Mouse (Mus musculus): ENCODE data around the gene Tas2r135. TPM values are rescaled to one million over a fixed set of nuclear protein-coding genes. Genes with fewer than 3 reads are reported as not detected.

The Tas2r135 gene
- total RNA-seq, 2 experiments from 2014 or later, result 0.23 TPM; not detected in 1

DNA sequence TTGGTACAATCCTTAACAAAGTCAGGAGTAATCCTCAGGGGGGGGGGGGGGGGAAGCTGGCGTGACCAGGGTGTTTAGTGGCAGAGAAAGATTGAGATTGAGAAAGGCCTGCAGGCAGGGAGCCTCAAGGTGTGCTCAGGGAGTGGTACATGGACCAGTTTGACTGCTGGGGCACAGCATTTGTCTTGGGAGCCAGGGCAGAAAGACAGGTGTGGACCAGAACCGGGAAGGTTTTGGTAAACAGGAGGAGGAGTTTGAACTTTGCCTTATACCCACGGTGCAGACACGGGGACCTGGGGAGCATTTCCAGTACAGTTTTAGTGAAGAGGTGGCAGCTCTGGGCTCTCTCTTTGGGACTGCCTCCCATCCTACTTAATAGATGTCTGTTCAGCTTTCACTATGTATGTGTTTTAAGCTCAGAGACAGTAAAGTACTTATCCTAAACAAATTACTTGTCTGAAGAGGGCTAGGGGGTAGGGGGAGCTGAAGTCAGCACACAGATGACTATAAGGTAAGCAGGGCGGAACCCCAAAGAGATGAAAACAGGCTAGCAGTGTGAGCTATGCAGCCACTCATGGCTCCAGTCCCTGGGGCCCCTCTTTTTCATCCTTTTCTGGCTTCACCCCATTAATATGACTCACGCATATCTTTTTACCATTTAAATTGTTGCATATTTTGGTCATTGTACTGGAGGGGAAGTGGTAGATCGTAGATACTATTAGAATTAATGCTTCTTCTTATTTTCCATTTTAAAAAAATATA lies 31.4 kb upstream of the Tas2r135 start:
- intact Hi-C loops (cut with DNase I), result no loop called here
- no peak for DNase-seq

DNA sequence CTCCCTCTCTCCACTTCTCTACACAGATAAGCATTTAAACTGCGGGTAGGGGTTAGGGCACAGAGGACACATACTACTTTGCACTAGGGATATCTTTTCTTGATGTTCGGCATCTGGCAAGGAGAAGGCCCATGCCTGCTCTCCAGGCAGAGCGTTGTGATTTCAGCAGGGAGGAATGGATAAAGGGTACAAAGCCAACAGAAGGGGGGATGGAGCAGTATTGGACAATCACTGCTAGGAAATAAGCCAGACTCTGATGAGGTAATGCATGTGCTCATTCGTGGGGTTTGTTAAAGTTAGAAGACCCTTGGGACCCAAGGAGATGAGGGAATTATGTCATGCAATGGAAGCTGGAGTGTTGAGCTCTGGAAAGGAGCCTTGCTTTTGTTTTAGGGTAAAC lies 30.5 kb upstream of the Tas2r135 start:
- intact Hi-C loops (cut with DNase I), result no loop called here
- no peak for DNase-seq

DNA sequence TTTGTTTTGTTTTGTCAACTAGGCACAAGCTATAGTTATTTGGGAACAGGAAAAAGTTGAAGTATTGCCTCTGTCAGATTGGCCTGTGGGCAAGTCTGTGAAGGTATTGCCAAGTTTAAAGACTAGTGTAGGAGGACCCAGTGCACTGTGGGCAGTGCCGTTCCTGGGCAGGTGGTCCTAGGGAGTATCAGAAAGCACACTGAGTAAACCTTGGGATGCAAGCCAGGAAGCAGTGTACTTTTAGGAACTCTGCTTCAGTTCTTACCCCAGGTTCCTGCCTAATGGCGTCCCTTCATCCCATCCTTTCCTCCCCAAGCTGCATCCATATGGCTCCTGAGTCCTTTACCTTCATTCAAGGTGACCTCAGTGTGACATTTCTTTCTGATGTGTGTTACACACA lies 30.1 kb upstream of the Tas2r135 start:
- DNase-seq, result no peak
- intact Hi-C loops (cut with DNase I), result no loop called here

DNA sequence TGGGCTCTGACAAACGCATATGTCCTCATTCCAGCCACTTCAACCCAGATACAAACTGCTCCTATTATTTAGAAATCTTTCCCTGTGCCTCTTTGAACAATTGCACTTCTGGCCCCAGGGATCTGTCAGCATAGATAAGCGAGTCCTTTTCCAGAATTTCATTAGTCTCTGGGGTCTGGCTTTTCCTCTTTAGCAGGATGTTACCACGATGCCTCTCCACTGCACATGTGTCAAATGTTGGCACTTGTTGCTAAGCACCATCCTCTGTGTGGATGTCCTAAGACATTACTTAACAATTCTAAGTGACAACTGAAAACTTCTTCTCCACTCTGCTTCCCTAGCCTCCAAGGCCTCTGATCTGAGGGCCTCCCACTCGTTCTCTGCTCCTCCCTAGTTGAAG lies 29.2 kb upstream of the Tas2r135 start:
- DNase-seq, result no peak
- intact Hi-C loops (cut with DNase I), result no loop called here

DNA sequence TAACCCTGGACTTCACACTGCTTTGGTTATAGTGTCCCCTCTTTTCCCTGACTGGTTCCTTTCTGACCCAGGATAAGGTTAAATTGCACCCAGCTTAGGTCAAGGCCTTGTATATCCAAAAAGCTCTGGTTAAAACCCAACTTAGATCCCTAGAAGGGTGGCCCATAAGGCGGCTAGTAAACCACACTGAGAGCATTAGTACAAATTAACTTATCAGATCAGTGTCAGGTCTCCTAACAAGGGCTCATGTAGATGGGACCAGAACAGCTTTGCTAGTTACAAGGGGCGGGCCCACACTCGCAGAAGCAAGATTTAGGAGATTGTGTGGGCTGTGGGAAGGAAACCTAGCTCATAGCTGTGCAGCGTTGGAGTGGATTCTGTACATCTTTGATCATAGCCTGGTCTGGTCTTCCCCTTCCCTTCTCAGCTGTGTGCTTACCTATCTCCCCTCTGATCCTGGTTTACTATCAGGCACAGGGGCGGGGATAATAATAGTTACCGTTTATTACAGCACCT lies 28.7 kb upstream of the Tas2r135 start:
- intact Hi-C loops (cut with DNase I), result no loop called here
- no peak for DNase-seq

DNA sequence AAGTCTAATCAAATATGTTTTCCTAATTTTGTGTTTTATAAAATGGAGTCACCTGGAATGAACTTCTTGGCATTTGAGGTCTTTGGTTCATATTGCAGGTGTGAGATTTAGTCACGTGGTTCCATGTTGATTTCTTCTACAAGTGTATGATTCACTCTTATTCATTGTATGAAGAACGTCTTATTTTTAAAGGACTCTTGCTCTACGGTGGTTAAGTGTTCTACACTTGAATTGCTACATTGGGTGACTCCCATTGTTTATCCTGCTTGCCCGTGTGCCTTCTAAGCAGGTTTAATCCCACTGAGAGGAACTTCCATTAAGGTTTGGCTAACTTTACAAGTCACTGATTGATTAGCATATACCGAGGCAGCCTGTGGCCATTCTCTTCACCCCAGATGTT lies 28.0 kb upstream of the Tas2r135 start:
- intact Hi-C loops (cut with DNase I), result no loop called here
- no peak for DNase-seq

DNA sequence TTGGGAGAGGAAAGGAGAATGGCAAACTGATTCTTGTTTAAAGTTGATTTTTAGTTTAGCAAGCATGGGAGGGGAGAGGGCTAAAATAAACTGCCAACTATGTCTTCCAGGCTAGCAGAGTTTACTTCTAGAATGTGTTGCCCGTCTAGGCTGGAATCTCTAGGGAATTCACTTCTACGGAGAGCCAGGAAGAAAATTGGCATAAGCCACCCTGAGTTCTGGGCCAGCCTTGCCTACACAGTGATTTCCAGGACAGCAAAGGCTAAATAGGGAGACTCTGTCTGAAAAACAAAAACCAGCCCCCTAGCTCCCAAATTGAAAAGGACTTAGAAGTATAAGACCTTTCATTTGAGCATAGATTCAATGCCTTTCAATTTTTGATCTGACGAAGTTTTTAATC lies 25.7 kb upstream of the Tas2r135 start:
- DNase-seq, result no peak
- intact Hi-C loops (cut with DNase I), result loop anchor here (2.0 kb wide), 1 partner anchor 31 kb away; the partner anchor contains the start of gene Zyx

DNA sequence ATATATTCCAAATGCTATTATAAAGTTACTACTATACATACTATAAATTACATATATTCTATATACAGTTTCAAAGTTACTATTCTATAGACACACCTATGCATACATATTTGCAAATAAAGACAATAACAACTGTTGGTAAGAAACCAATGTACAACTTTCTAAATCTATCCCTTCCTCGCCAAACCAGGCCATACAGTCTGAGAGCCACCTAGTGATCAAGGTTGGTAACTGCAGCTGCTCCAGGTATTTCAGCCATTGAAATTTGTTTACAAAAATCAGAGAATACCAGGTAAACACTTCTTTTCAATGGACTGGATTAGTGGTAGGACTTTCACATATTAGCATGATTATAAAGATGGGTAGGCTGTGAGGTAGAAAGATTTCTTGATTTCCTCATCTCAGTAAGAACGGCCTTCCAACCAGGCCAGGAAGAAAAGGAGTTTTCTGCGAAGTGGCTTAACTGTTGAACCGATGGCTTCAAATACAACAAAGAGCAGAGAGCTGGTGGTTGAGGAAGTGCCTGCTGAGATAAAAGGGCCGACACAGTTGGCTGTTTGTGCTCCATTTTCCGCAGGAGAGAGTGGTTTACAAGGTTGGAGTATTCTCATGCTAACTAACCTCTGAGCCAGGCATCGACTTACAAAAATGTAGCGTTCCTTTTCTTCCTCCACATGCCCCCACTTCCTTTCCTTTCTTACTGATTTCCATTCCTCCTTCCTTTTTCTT lies 24.7 kb upstream of the Tas2r135 start:
- intact Hi-C loops (cut with DNase I), result loop anchor here (5.0 kb wide), 1 partner anchor 153 kb away; no protein-coding TSS in a partner anchor

DNA sequence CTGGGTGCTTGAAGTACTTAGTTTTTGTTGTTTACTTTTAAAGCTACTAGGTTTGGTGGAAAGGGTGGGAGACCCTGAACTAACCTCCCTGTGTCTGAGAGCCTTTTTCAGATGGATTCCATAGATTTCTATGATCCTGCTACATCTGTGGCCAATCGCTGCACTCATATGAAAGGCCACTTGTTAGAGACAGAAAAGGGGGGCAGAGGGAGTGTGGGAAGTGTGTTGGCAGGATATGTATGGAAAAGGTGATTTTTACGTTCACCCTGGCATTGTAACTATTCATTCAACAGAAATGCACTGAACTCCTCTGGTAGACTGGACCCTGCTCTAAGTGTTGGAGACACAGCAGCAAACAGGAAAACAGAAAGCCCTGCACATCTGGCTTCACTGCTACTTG lies 24.0 kb upstream of the Tas2r135 start:
- DNase-seq, result no peak
- intact Hi-C loops (cut with DNase I), result loop anchor here (5.0 kb wide), 1 partner anchor 154 kb away; no protein-coding TSS in a partner anchor

More for the DNA sequence above, 24.7 kb upstream of the Tas2r135 start:
- no peak for DNase-seq

DNA sequence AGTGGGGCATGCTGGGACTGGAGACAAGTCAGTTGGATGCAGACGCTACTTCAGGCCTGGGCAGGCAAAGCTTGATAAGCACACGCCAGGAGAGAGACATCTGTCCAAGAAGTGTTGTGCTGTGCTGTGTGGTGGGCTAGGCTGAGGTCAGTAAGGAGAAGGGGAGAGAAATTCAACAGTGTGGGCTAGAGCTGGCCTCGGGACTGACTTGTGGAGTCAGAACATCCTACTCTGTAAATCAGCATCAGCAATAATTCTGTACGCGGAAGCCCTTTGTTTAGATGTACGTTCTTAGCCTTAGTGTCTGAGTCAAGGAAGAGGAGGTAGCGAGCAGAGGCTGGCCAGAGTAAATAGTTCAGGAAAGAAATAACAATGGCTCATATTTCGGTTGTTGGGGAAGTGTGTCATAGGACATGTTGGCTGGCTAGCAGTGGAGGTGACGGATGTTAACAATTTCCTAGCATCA lies 23.3 kb upstream of the Tas2r135 start:
- intact Hi-C loops (cut with DNase I), result loop anchor here (5.0 kb wide), 1 partner anchor 155 kb away; no protein-coding TSS in a partner anchor
- no peak for DNase-seq

DNA sequence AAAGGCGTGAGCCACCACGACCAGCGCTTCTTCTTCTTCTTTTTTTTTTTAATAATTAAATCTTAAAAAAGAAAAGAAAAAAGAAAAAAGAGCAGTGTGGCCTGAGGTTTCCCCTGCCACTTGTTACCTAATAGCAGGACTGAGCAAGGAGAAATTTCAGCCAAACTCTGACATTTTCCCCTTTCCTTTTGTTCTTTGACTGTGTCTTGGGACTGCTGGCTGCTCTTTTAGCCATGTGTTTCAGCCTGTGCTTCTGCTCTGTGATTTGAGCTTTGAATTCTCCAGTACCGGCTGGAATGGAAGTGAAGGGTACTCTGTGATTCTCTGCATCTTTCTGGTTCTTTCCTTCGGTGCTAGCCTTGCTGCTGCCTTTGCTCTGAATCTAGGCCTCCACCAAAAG lies 21.9 kb upstream of the Tas2r135 start:
- intact Hi-C loops (cut with DNase I), result loop anchor here (5.0 kb wide), 1 partner anchor 156 kb away; no protein-coding TSS in a partner anchor
- DNase-seq, result no peak

DNA sequence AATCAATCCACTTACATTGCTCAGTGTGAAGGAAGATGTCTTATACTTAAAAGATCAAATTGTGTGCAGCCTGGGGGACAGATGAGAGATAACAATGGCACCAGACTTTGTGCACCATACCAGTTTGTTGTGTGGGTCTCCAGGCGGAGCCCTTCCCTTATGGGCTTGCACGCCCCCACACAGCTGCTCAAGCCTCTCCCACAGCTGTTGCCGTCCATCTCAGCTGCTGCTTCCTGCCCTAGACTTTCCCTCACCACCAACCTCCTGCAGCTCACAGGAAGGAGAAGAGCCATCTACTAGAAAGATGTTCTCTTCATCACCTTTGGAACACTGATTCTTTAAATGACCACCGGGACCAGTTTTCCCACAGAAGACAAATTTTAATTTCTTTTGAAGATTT lies 19.6 kb upstream of the Tas2r135 start:
- intact Hi-C loops (cut with DNase I), result no loop called here
- DNase-seq, result no peak

DNA sequence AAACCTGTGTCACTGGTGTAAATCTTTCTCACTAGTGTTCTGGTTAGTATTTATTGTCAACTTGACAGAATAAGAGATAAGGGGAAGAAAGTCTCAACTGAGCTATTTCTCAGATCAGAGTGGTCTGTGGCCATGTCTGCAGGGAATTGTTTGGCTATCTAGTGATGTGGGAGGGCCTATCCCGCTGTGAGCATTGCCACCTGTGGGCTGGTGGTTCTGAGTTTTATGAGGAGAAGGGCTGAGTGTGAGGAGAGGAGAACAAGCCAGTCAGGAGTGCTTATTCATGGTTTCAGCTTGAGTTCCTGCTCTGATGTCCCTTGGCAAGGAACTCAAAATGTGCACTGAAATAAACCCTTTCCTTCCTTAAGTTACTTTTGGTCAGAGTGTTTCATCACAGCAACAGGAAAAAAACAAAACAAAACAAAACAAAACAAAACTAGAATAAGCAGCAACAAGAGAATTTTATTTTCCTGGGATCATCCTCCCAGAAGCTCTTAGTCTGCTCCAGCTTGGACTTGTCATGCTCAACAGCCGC lies 13.4 kb upstream of the Tas2r135 start:
- DNase-seq, result no peak
- intact Hi-C loops (cut with DNase I), result no loop called here

DNA sequence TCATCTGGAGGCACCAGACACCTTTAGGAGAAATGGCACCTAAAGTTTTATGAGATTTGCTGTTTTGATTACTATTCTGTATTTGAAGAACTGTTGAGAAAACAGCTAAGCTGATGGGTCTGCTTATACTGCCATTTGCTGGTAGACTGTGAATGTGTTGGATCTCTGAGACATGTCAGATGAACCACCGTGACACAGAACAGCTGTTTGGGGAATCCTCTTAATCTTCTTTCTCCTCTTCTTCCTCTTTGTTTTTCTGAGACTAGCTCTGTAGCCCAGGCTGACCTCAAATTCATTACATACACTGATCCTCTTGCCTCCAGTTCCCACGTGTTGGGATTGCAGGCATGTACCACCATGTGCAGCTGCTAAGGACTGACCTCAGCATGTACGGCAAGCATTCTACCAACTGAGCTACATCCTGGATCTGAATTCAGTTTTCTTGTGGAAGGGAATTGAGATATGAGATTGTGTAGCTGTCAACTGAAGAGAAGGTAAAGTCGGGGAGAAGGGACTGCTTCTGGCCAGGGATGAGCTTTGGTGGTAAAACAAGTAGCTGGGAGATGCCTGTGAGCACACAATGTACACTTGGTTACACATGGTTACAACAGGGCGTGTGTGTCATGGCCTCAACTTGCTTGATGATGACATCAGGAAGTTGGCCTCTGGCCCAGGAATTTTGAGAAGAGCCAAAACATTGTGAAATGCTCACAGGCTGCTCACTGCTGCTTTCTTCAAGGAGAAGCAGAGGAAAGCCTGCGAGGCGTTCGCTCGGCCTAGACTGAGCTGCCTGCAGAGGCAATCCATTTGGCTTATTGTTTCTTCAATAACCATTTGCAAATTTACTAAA lies 9.0 kb upstream of the Tas2r135 start:
- intact Hi-C loops (cut with DNase I), result no loop called here
- peak; percentile 79 to 87 for DNase-seq

DNA sequence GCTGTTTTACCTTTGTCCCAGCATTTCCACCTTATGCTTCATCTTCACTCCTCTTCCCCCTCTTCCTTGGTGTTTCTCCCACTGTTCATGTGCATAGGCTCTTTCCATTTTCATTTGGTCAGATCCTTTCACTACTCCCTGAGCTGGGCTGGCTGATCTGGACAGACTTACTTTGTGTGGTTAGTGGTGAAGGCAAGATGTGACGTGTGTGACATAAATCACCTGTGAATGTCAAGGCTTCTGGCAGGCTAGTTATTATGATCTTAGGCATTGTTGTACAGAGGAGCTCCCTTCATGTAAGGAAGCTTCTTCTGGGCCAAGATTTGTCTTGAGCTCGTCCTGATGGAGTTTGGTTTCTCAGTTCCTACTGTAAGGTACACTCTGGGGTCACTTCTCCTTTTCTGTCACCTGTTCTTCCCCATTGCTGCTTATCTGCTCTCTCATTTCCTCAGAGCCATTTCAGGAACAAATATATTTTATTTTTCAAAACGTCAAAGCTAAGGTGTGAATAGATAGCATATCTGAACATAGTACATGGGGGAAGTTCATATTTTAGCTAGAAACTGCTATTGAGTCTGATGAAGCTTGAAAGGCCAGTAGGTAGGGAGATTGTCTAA lies 8.1 kb upstream of the Tas2r135 start:
- intact Hi-C loops (cut with DNase I), result no loop called here
- no peak for DNase-seq

DNA sequence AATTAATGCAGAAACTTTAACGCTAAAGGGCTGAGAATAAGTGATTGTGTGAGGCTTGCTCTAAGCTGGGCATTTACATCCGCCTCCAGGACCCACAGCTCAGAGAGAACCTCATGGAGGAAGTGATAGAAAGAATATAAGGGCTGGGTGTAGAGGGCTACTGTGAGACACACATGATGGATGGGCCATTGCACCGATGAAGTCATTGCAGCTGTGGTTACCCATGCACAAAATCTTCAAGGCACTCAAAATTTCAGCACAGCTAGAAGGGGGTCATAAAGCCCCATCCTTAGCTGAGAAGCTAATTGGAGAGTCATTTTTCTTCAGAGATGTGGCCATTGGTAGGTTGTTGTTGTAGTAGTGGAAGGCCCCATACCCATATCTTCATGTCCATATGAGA lies 6.9 kb upstream of the Tas2r135 start:
- DNase-seq, result no peak
- intact Hi-C loops (cut with DNase I), result no loop called here

DNA sequence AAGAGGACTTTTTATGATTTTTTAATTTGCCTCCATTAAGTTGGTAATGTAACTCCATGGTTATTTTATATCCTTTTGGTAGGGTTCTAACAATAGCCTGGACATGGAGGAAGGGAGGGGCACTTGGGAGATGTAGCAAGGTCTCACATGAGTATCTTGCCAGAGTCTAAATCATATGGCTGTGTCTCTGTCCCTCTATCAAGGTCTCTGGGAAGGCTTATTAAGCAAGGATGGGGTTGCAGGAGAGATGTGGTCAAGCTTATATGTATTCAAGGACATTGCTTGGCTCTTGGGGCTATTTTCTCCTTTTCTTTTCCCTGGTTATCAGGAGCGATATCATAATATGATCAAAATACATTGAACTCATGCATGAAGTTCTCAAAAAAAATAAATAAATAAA lies 6.2 kb upstream of the Tas2r135 start:
- no peak for DNase-seq

DNA sequence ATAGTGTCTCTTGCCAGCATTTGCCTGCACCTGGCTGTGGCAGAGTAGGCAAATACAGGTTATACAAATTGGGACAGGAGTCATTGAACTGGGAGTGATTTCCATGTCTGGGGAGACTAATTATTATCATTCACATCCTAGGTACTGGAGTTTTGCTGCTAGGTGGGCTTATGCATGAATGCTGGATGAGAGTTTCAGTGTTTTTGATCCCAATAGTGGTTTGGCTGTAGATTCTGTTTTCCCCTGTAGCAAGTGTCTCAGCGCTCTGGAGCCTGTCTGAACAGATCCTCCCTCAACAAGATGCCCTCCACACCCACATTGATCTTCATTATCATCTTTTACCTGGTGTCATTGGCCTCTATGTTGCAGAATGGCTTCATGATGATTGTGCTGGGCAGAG lies 5.3 kb upstream of the Tas2r135 start, which contains the start of gene Tas2r143:
Gene Tas2r143, plus strand, starts transcription at position 301 of the 400 bp plus-strand sequence.
- intact Hi-C loops (cut with DNase I), result no loop called here
- no peak for DNase-seq

More for the DNA sequence above, 6.2 kb upstream of the Tas2r135 start:
- intact Hi-C loops (cut with DNase I), result no loop called here

DNA sequence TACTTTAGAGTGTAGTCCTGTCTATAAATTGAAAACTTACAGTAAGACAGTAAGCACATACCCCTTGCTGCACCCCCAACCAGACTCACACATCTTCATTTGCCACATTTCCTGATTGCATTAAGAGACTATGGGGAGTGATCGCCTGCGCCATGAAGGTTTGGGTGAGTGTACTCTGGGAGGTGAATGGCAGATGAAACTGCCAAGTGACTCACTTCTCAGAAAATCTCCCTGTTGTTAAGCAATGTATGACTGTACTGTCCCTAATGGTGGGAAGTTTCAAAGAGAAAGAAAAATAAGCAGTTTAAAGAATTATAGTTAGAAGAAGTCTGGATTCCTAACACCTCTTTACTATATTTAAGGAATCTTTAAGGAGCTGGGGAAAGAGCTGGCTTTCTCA lies 14.2 kb downstream of the Tas2r135 start:
- DNase-seq, result no peak
- intact Hi-C loops (cut with DNase I), result no loop called here

DNA sequence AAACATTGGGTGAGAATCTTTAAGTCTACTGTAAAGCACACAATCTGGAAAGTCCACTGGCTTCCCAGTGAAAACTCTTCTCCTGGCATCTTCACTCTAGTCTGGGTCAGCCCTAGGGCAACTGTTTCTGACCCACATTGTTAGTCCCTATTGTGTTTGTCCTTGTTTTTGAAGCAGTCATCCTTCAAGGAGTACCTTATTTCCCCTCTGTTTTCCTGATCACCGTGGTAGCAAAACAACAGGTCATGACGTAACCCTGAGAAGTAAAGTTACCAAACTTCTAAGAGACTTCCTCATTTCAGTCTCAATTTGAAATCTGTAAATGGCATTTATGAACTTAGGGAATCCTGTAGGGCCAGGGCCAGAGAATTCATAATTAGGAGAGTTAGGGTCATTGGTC lies 16.2 kb downstream of the Tas2r135 start:
- intact Hi-C loops (cut with DNase I), result no loop called here
- no peak for DNase-seq
